Mouse (Mus musculus) c-Kit-positive CD71-positive TER-119-negative erythroid progenitor cells, embryonic 14.5 days (primary cell): ENCODE results near the gene Gabbr1.
"Not testable (repeated sequence)": the region's sequence is repeated elsewhere in the genome, so short reads cannot be mapped to it uniquely, and the experiment has no call there.

Experiments
- DNase-seq: peaks from one replicate; pipeline ENCODE4 v3.0.0-alpha.2; 2013; ENCODE audit warnings: low read depth

Gene Gabbr1

DNA sequence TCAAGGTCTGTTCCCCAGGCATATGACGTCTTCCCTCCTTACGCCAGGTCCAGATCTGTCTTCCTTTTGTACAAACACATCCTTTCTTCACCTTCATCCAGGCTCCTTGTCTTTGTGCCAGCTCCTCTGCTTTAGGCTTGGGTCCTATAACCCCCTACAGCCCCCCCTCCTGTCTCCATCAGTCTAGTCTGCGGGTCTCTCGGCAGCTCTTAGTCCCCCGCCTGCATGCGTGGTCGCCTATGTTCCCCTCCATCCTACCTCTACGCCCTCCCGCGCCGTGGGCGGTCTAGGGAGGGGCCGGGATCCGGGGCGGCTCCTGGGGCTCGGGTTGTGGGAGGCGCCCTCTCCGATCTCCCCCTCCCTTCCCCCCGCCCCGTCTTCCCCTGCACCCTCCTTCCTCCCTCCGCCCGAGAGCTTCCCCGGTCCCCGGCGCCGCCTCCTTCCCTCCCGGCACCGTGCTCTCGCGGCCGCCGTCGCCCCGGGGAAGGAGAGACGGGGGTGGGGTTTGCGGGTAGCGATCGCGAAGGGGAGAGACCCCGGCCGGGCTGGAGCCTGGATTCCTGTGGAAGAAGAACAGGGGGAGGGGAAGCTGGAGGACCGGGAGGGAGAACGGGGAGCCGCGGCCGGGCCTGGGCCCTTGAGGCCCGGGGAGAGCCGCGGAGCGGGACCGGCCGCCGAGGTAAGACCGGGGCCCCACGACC lies at the start of gene Gabbr1:
TSS of gene Gabbr1 (plus strand) at position 356 of the 701 bp plus-strand sequence.
- DNase-seq, result no peak

DNA sequence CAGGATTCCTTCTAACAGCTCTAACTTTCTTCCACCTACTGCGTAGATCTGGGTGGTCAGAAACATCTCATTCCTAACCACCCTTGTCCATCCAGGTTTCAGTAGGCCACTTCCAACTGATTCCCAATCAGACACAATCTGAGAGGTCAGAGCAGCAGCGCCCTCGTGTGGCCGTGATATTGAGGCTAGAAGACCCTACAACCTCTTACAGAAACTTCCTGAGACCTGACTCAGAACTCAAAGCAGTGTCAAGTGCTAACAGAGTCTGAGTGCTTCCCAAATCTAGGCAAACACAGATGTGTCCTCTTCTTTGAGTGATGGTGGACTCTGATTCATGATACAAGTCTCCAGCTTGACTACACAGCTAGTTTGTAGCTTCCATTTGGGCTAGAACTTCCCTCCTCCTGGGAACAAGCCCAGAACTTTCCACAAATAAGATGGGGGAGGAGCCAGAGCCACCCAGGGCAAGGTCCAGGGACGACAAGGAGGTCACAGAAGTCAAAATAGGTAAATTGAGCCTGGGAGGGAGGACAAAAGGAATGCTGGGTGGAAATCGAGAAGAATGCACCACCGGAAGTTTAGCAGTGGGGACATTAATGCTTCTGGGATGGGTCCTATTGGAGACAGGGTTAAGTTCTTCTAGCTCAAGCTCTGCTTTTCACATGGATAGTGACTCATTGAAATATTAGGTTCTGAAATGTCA lies 48.6 kb upstream of the Gabbr1 start:
- peak; percentile 24 for DNase-seq

DNA sequence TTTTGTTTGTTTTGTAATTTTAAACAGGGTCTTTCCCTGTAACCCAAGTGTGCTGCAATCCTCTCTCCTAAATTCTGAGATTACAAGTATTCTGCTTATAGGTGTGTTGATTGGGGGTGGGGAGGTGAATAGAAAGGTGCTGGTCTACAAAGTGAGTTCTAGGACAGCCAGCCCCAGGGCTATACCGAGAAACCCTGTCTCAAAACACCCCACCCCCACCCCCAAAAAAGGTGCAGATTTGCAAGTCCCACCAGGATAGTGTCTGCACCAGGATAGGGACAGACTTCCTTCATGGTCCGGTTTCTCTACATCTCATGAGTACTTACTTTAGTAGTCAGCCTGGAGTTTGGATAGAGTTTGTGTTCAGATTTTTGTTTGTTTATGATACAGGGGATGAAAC lies 47.3 kb upstream of the Gabbr1 start:
- no peak for DNase-seq

DNA sequence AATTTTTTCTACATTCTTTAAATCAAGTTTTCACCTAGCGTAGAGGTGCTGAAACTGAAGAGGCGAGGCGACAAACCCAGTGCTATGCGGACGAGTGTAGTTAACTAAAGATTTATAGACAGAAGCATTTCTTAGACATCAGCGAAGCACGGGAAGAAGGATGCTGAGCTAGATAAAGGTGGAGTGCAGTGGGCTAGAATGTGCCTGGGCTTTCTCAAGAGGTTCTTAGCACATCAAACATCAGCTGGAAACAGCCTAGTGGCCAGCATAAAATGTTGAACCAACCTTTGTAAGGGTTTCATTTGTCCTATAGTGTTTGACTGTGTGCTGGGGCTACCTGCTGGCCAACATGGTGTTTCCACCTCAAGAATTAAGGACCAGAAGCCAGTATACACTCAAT lies 44.9 kb upstream of the Gabbr1 start, which contains the start of gene Zfp57:
TSS of gene Zfp57 (plus strand) at position 301 of the 400 bp plus-strand sequence.
- DNase-seq, result no peak

DNA sequence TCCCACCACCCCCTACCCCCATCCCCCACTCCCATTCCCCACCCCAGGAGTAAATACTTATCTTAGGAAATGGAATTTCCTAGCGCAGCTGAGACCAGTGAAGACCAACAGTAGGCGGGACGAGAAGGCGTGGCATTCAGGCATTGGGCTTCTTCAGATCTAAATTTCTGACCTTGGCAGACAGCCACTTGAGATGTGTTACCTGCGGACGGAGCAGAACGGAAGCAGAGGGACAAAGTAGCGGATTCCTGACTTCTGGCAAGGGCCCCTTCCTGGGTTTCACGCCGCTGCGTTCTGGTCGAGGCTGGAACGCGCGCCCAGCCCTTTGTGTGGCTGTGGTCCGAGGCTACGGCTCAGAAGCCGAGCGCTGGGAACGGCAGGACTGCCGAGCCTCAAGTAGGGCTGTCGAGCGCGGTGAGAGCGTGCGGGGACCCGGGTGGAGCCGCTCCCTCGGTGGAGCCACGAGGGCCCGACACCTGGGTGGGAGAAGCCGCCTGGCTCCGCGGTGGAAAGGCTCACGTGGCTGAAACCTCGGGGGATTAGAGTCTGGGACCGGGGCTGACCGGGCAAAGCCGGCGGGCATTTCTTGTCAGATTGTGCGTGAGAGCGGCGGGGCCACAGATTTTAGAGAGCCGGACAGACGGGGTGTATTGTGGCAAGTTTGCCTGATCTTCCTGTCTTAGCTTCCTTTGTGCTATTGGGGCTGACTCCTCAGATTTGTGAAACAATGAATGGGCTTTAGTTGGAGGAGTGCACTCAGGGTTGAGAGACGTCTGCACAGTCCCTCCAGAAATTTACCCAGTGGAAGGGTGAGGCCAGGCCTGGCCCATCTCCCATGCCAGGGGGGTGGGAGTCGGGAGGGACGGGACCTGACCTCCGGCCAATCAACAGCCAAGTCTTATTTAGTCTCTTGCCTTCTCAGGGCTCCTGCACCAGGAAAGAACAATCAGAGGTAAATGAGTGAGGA lies 43.1 kb upstream of the Gabbr1 start:
- no peak for DNase-seq

DNA sequence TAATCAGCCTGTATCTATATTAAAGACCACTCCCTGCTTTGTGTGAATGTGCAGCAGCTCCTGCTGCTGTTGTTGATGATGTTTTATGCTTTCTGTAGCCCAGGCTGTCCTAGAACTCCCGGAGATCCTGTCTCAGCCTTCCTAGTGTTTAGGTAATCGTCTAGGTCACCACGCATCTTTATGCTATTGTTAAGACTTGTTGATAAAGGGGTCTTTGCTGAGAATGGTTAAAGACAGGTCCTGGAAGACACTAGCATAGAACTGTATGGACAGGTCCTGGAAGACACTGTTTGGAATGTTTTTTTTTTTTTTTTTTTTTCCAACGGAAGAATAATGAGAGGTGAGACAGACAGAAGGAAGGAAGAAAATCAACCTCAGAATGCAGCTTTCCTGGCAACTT lies 42.4 kb upstream of the Gabbr1 start:
- no peak for DNase-seq

DNA sequence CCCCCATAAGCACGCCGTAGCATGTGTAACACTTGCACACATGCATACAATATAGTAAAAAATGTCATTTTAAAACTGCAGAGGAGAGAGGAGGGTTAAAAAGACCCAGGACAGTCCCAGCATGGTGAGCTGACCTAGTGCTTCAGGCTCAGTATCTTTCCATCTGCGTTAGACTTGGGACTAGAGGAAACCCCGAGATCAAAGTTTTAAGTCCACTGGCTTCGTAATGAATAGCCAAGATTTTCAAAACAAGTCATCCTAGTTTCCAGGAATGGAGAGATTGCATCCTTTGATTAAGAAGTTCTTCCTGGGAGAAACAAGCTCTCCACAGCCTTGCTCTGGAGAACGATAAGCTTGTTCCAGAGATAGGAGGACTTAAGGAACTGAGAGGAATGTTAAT lies 37.6 kb upstream of the Gabbr1 start:
- no peak for DNase-seq

DNA sequence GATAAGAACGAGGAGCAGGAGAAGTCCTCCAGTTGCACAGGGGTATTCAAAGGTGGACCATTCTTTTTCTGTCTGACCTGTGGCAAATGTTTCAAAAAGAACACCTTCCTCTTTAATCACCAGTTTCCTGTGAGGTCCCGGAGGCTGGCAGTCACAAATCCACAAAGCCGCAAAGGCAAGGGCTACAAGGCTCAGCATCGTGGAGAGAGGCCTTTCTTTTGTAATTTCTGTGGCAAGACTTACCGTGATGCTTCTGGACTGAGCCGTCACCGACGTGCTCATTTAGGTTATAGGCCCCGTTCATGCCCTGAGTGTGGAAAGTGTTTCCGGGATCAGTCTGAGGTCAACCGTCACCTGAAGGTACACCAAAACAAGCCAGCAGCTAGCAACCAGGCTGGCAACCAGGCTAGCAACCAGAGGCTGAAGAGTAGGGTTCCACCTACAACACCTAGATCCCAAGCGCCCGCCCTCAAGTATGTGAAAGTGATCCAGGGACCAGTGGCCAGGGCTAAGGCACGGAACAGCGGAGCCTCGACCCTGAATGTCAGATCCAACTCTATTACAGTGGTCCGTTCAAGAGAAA lies 36.2 kb upstream of the Gabbr1 start:
- no peak for DNase-seq

DNA sequence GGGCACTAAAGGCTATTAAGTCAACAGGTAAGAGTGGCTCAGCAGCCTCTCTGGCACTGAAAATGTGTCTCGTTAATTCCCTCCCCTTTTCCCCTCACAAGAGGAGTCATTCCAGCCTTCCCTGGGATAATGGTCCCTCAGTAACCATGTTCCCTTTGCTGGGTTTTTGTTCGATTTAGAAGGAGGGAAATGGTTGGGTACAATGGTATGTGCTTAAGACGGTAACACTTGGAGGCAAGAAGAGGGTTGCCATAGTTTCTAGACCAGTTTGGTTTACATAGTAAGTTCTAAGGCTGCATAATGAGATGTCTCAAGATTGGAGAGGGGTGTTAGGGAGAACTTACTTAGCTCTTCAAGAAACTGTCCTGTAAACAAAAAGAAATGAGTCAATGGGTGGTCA lies 34.0 kb upstream of the Gabbr1 start:
- no peak for DNase-seq

DNA sequence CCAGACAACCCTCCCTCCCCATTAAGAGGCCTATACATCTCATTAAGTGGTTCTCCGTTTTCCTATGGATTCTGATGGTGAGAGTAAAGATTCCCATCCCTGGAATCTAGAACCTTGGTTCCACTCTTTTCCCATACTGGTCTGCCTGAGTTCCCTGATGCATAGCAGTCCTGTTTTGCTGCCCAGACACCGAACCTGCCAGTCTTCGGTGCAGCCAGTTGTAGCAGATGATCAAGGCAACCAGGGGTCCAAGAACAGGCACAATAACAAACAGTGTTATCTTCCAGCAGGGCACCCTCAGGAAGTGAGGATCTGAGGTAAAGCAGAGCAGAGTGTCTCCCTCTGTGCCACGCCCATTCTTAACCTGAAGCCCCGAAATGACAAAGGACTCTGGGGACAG lies 33.6 kb upstream of the Gabbr1 start:
- DNase-seq, result no peak

DNA sequence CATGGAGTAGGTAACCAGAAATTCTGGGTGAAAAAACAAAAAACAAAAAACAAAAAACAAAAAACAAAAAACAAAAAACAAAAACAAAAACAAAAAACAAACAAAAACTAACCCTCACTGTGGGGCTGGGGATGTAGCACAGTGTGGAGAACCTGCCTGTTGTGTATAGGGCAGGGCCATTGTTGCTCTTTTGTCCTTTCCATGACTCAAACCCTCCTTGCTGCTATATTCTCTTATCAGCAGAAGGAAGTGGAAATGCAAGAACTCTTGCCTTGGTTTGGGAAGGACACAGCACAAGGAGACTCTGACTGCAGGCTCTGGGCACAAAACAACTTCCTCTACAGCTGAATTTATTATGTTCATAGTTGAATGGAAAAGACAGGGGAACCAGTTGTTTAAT lies 29.4 kb upstream of the Gabbr1 start:
- no peak for DNase-seq

DNA sequence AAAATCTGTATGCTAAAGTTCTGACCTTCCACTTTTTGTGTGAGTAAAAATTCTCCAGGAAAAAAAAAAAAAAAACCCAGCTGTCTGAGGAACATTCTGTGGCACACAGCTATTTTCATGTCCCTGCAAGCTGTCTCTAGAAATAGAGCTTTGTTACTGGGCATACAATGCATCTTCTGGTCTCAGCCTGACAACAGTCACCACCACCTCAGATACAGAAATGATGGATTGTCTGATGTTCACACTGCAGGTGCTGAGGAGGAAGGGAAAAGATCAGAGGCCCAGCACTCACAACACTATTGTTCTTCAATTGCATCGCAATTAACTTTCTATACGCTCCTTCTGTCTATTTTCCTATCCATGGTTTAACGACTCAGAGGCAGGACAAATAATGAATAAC lies 27.4 kb upstream of the Gabbr1 start:
- no peak for DNase-seq

DNA sequence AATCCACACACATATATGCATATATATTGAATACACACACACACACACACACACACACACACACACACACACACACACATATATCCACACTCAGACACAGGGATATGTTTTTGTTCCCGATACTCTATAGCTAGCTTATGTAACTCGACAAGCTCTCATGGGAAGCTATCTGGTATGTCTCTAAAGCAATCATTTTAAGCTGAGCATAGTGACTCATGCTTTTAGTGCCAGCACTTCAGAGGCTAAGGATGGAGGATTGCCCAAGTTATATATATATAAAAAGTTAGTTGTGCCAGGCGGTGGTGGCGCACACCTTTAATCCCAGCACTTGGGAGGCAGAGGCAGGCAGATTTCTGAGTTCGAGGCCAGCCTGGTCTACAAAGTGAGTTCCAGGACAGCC lies 26.5 kb upstream of the Gabbr1 start:
- DNase-seq, result not testable (repeated sequence)

DNA sequence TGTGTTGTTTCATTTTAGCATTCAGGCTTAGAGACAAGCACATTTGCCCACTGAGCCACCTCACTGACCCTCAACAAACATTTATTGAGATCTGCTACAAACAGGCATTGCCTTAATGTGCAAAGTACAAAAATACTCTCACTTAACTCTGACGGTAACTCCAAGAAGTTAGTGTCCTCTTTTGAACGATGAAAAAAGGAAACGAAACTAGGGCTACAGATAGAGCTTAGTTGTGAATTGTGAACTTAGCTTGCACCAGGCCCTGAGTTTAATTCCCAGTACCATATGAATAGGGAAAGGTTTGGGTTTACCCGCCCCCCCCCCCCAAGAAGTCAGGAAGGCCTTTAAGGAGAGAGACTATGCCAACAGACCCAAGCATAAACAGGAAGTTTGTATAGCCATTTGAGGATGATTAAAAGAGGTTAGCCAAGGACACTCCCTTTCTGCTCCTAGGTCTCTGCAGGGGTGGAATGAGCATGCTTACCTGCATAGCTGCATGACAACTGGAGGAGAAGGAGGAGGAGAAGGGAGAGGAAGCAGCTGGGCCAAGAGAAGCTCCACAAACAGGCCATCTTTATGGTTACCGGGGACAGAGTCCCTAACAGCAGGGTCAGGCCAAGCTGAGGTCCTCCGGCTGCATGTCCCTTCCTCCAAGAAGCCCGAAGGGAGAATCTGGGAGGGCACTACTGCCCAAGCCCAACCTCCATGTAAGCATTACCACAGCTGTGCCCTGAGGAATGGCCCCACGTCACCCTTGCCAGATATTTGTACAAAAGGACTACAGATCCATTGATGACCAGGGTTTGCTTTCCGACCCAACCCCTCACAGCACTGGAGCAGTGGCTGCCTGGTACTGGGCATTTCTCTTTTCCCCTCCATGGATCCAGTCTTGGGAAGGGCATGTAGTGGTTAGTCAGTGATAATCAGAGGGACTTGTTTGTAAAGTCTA lies 22.9 kb upstream of the Gabbr1 start, which contains the start of gene Mog:
TSS of gene Mog (minus strand) at position 771 of the 949 bp plus-strand sequence.
- no peak for DNase-seq

DNA sequence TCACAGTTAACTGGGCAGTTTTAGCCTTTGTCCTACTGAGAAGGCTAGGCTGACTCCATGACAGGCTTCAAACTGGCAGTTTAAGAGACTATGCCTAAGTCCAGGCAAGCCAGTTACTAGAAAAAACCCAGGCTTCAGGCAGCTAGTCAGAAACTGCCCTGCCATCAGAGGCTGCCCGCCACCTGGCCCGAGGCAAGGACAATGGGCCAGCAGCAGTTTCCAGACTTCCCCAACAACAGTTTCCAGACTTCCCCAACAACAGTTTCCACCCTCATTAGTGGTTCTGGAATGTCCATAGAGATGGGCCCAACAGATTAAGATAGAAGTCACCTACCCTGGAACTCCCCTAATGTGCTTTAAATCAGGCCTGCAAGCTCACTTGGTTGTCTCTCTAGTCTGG lies 19.3 kb upstream of the Gabbr1 start:
- no peak for DNase-seq

DNA sequence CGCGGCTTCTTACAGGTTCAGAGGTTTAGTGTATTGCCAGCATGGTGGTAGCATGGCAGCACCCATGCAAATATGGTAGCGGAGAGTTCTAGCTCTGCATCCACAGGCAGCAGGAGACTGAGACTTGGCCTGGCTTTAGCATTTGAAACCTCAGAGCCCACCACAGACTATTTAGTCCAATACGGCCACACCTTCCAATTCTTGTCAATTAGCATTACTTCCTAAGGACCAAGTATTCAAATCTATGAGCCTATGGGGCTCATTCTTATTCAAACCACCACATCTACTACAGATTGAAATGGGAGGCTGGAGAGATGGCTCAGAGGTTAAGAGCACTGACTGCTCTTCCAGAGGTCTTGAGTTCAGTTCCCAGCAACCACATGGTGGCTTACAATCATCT lies 18.3 kb upstream of the Gabbr1 start:
- DNase-seq, result no peak

DNA sequence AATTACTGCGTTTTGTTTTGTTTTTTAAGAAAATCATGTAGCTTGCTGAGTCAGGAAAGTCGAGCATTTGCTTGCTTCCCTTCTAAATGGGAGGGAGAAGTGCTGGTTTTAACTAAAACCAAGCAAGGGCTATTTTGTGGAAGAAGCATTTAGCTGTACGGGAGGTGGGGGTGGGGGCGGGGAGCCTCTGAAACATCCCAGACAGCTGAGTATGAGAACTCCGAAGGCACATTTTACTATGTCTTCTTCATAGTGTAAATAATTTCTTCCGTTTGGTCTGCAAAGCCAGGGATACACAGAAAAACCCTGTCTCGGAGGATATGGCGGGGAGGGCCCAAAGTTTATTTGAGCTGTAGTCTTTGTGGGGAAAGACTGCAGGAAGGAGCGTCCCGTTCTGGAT lies 17.6 kb upstream of the Gabbr1 start:
- DNase-seq, result no peak

DNA sequence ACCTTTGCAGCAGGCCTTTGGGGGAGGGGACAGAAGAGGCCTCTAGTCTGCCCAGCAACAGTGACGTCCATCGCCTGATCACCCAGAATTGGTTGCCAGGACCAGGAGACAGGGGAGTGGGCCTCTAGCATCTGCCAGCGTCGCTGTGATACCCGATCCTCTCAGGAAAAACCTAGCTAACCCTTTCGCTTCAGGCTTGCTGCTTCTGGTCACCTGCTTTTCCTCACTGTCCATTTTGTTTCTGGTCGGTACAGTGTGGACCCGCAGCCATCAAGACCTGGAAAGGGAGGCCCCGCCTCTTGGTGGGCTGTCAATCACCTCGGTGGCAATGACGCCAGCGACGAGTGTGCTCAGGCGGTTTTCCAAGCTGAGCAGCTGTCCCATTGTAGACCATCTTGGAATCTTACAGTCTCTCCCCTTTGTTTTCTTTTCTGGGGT lies 17.1 kb upstream of the Gabbr1 start:
- DNase-seq, result peak; percentile 58

DNA sequence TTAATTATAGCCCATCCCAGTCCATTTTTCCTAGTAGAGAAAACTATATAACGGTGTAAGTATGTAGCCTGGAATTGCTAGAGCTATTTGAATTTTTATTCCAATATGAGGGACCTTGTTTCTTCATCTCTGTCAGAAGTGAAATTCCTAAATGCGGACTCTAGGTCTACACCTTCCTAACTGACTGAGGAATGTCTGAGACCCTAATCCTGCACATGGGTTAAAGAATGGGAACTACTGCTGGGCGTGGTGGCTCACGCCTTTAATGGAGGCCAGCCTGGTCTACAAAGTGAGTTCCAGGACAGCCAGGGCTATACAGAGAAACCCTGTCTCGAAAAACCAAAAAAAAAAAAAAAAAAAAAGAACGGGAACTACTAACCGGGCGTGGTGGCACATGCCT lies 16.6 kb upstream of the Gabbr1 start:
- no peak for DNase-seq

DNA sequence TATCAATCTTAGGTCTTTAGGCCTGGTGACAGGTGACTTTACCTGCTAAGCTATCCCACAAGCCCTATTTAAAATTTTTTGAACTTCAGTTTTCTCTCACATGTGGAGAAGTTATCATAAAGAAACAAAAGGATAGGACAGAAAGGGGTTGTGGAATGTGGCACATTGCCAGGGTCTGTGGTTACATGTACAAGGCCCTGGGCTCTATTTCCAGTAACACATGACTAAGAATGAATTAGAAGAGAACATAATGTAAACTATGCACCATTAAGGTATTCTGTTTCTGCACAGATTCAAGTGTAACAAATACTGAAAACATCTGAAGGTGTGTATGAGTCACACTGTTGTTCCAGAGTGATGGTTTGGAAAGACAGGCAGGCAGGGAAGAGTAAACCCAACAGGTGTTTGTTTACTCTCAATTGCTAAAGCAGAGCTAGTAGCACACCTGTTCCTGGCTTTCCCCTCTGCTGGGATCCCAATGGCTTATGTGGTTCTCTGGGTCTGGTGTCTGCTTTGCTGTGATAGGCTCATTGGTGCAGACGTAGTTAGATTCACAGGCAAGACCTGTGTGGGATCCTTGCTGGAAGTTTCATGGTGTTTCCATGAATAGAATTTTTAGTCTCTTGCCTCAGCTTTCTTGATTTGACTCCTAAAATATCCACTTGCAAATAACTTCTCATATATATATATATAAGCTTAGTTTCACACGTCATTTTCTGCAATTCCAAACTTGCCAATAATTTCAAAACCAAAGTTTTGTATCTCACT lies 6.5 kb upstream of the Gabbr1 start:
- DNase-seq, result no peak
